Mouse (Mus musculus) liver, postnatal 0 days (tissue): ENCODE results near the gene Ftl1-ps1.

Source experiments
- CTCF ChIP-seq: sonication (generic); IDR thresholded peaks from 2 replicates; pipeline ENCODE4 v1.5.1; 2016; ENCODE audit warnings: antibody characterized with exemption, low read depth
- EP300 ChIP-seq: IDR thresholded peaks from 2 replicates; pipeline ENCODE4 v1.6.1; 2016; ENCODE audit warnings: antibody characterized with exemption, low read depth, mild to moderate bottlenecking

- TF ChIP-seq CTCF (no peak), EP300 (no peak)
Measured at GRCm38 (mm10) chr13:74350435-74350906, 49.0 kb upstream of the Ftl1-ps1 start.
